Mouse (Mus musculus) myocyte (in vitro differentiated cells): Measurements from ENCODE around the gene Thbs4. TPM values are rescaled to one million over a fixed set of nuclear protein-coding genes. Genes with fewer than 3 reads are reported as not detected.
A peak's percentile ranks its signal among the peaks of the same experiment; 100 is the strongest.

Source experiments
- H3K27me3 ChIP-seq: one replicate; pipeline ENCODE4 v1.6.1; 2011; ENCODE audit not compliant: control insufficient read depth, insufficient read depth, insufficient read length
- H3K36me3 ChIP-seq: one replicate; pipeline ENCODE4 v1.6.1; 2011; ENCODE audit not compliant: control insufficient read depth, insufficient read depth
- H3K4me2 ChIP-seq: one replicate; pipeline ENCODE4 v1.6.1; 2011; ENCODE audit warnings: low read depth, control low read depth
- H3K4me3 ChIP-seq: one replicate; pipeline ENCODE4 v1.5.1; 2011; ENCODE audit warnings: mild to moderate bottlenecking, control low read depth, moderate library complexity
- H3K79me2 ChIP-seq: one replicate; pipeline ENCODE4 v1.6.1; 2011; ENCODE audit not compliant: control insufficient read depth, insufficient read depth
- H3ac ChIP-seq: one replicate; pipeline ENCODE4 v1.6.1; 2011; ENCODE audit not compliant: control insufficient read depth, insufficient read length
- CEBPB ChIP-seq: IDR thresholded peaks from 2 replicates; pipeline ENCODE4 v1.6.1; 2011; ENCODE audit warnings: mild to moderate bottlenecking, moderate library complexity; ENCODE audit not compliant: poor library complexity, insufficient read depth, severe bottlenecking
- E2F4 ChIP-seq: IDR thresholded peaks from one replicate; pipeline ENCODE4 v1.6.1; 2011; ENCODE audit warnings: mild to moderate bottlenecking, control low read depth, moderate library complexity; ENCODE audit not compliant: insufficient read depth
- MAX ChIP-seq: IDR thresholded peaks from one replicate; pipeline ENCODE4 v1.6.1; 2011; ENCODE audit warnings: low read depth, mild to moderate bottlenecking, control low read depth
- MYOD1 ChIP-seq, 3 experiments: IDR thresholded peaks; one replicate each; pipeline ENCODE4 v1.6.1; 2011; ENCODE audit warnings: control low read depth in 2 of 3, low read depth in 2 of 3, mild to moderate bottlenecking in 2 of 3, moderate library complexity in 1 of 3; ENCODE audit not compliant: insufficient read length in 2 of 3, control insufficient read depth in 1 of 3
- MYOG ChIP-seq, 3 experiments: IDR thresholded peaks; one replicate each; pipeline ENCODE4 v1.6.1; 2011; ENCODE audit warnings: control low read depth in 2 of 3, low read depth in 2 of 3, mild to moderate bottlenecking in 2 of 3; ENCODE audit not compliant: insufficient read length in 2 of 3, control insufficient read depth in 1 of 3, insufficient read depth in 1 of 3
- POLR2A ChIP-seq: IDR thresholded peaks from one replicate; pipeline ENCODE4 v1.6.1; 2011; ENCODE audit warnings: low read depth, mild to moderate bottlenecking, control low read depth, moderate library complexity; ENCODE audit not compliant: insufficient read length
- POLR2AphosphoS2 ChIP-seq: IDR thresholded peaks from one replicate; pipeline ENCODE4 v1.6.1; 2011; ENCODE audit warnings: low read depth, control low read depth; ENCODE audit not compliant: insufficient read length
- REST ChIP-seq: IDR thresholded peaks from one replicate; pipeline ENCODE4 v1.6.1; 2011; ENCODE audit warnings: mild to moderate bottlenecking, control low read depth, moderate library complexity; ENCODE audit not compliant: insufficient read depth, insufficient read length
- SRF ChIP-seq: IDR thresholded peaks from one replicate; pipeline ENCODE4 v1.6.1; 2011; ENCODE audit warnings: low read depth; ENCODE audit not compliant: control insufficient read depth, insufficient read length
- TCF12 ChIP-seq: IDR thresholded peaks from one replicate; pipeline ENCODE4 v1.6.1; 2011; ENCODE audit warnings: mild to moderate bottlenecking, control low read depth; ENCODE audit not compliant: poor library complexity, insufficient read depth, severe bottlenecking
- TCF3 ChIP-seq: IDR thresholded peaks from one replicate; pipeline ENCODE4 v1.6.1; 2011; ENCODE audit warnings: low read depth, control low read depth; ENCODE audit not compliant: insufficient read length
- USF1 ChIP-seq: IDR thresholded peaks from one replicate; pipeline ENCODE4 v1.6.1; 2011; ENCODE audit warnings: low read depth, mild to moderate bottlenecking, control low read depth, moderate library complexity
- polyA plus RNA-seq: library from polyadenylated mRNA; unstranded; fragments of >200 nt; fragmentation: generic; extraction: Trizol; gene quantifications from one replicate; pipeline ENCODE4 v1.2.1, GENCODE M21; 2012; ENCODE audit warnings: missing spikeins

The Thbs4 gene
- polyA plus RNA-seq, 1 experiment: not detected

DNA sequence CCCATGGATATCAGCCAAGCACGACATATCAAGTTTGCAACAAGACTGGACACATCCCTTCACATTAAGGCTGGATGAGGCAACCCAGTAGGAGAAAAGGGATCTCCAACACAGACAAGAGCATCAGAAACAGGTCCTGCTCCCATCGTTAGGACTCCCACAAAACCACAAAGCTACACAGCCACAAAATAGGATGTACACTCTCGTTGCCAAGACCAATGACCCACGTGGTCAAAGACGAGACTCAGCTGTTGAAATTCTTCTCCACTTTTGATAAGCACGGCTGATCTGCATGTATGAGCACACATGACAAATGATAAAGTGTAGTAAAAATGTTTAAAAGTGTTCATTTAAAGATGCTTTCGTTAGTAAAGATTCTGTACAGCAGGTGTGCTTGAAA lies 16.0 kb downstream of the Thbs4 start:
- Histone ChIP-seq H3K79me2 (no peaks in the 10 kb centered on the region), H3K4me2 (no peak overlapping the region), H3K27me3 (no peaks in the 10 kb centered on the region), H3K4me3 (no peak overlapping the region), H3K36me3 (no peaks in the 10 kb centered on the region), H3ac (no peak overlapping the region)
- TF ChIP-seq MYOG (IDR thresholded peaks at IDR 0.05; ENCODE audit: control insufficient read depth in 1 of 3, insufficient read depth in 1 of 3, insufficient read length in 2 of 3, low read depth in 2 of 3) (no peak), REST (no peak), CEBPB (no peak), MYOD1 (IDR thresholded peaks at IDR 0.05; ENCODE audit: control insufficient read depth in 1 of 3, insufficient read length in 2 of 3, low read depth in 2 of 3) (peak in 2 of 3 experiments; percentile 23 to 35), MAX (no peak), USF1 (peak; percentile 49), SRF (no peak), E2F4 (no peak), TCF12 (no peak), TCF3 (no peak)

- no peak overlapping the region for H3K4me2 ChIP-seq
- no peak overlapping the region for H3ac ChIP-seq
- no peak overlapping the region for H3K4me3 ChIP-seq
- H3K36me3 ChIP-seq: no peaks in the 10 kb centered on the region
- H3K79me2 ChIP-seq: no peaks in the 10 kb centered on the region
- TF ChIP-seq SRF (no peak), POLR2A (no peak), CEBPB (no peak), MYOD1 (IDR thresholded peaks at IDR 0.05; ENCODE audit: control insufficient read depth in 1 of 3, insufficient read length in 2 of 3, low read depth in 2 of 3) (no peak), E2F4 (no peak), REST (no peak), TCF3 (no peak), MAX (no peak), TCF12 (no peak), USF1 (no peak), POLR2AphosphoS2 (no peak), MYOG (IDR thresholded peaks at IDR 0.05; ENCODE audit: control insufficient read depth in 1 of 3, insufficient read depth in 1 of 3, insufficient read length in 2 of 3, low read depth in 2 of 3) (no peak)
- H3K27me3 ChIP-seq: no peaks in the 10 kb centered on the region
Observed at GRCm38 (mm10) chr13:92775916-92776315, 18.7 kb downstream of the Thbs4 start.

DNA sequence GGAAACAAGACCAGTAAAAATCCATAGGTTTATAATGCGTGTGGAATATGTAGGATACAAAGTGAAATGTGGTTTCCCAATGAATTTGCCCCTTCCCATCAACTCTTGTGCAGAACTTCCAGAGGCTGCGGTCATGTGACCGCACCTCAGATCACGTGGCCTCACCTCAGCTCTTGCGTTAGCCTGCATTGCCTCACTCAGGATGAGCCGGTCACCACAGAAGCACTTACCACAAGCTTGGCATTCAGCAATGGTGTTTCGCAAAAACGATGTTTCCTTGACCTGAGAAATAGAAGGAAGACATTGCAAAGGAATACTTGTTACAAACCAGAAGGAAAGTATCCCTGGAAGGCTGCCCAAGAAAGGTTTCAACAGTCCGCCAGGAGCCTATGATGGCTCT lies 19.7 kb downstream of the Thbs4 start:
- Histone ChIP-seq H3ac (no peak overlapping the region), H3K36me3 (no peaks in the 10 kb centered on the region), H3K79me2 (no peaks in the 10 kb centered on the region), H3K4me2 (no peak overlapping the region), H3K4me3 (no peak overlapping the region), H3K27me3 (no peaks in the 10 kb centered on the region)
- no peak for TF ChIP-seq USF1
- TF ChIP-seq MYOD1 (IDR thresholded peaks at IDR 0.05; ENCODE audit: control insufficient read depth in 1 of 3, insufficient read length in 2 of 3, low read depth in 2 of 3): no peak
- TF ChIP-seq MAX: no peak
- no peak for TF ChIP-seq POLR2AphosphoS2
- no peak for TF ChIP-seq CEBPB
- no peak for TF ChIP-seq TCF12
- no peak for TF ChIP-seq MYOG (IDR thresholded peaks at IDR 0.05; ENCODE audit: control insufficient read depth in 1 of 3, insufficient read depth in 1 of 3, insufficient read length in 2 of 3, low read depth in 2 of 3)
- TF ChIP-seq REST: no peak

- Histone ChIP-seq H3K27me3 (no peaks in the 10 kb centered on the region), H3K79me2 (no peaks in the 10 kb centered on the region), H3ac (no peak overlapping the region), H3K4me3 (no peak overlapping the region), H3K36me3 (no peaks in the 10 kb centered on the region), H3K4me2 (no peak overlapping the region)
- TF ChIP-seq SRF: no peak
- TF ChIP-seq REST: no peak
- TF ChIP-seq MYOD1 (IDR thresholded peaks at IDR 0.05; ENCODE audit: control insufficient read depth in 1 of 3, insufficient read length in 2 of 3, low read depth in 2 of 3): no peak
- no peak for TF ChIP-seq MAX
Observed at GRCm38 (mm10) chr13:92772500-92772899, 22.1 kb downstream of the Thbs4 start.

DNA sequence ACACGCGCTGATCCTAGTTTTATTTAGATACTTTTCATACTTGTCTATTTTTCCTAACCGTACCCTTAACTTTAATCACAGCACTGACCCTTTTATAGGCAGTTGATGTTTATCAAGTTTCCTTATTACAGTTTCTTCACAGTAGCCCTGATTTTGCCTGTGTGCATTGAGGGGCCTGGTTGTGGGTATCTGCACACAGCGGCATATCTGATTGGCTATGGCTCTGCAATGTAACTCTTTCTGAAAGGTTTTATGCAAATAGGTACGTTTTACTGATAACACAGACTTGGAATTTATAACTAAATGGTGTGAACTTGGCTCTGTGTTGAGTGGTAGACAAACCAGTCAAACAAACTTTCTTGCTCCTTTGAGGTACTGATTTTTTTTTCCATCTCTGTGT lies 23.1 kb downstream of the Thbs4 start:
- TF ChIP-seq MYOD1 (IDR thresholded peaks at IDR 0.05; ENCODE audit: control insufficient read depth in 1 of 3, insufficient read length in 2 of 3, low read depth in 2 of 3) (no peak), TCF12 (no peak), MAX (no peak), CEBPB (no peak), POLR2A (no peak), E2F4 (no peak), REST (no peak), SRF (no peak), USF1 (no peak), TCF3 (no peak), MYOG (IDR thresholded peaks at IDR 0.05; ENCODE audit: control insufficient read depth in 1 of 3, insufficient read depth in 1 of 3, insufficient read length in 2 of 3, low read depth in 2 of 3) (no peak), POLR2AphosphoS2 (no peak)
- H3K4me3 ChIP-seq: no peak overlapping the region

More for the DNA sequence above, 23.1 kb downstream of the Thbs4 start:
- Histone ChIP-seq H3K36me3 (no peaks in the 10 kb centered on the region), H3K79me2 (no peaks in the 10 kb centered on the region), H3K27me3 (no peaks in the 10 kb centered on the region), H3ac (no peak overlapping the region), H3K4me2 (no peak overlapping the region)
